Mouse (Mus musculus): ENCODE measurements around the gene Rxfp4.

DNA sequence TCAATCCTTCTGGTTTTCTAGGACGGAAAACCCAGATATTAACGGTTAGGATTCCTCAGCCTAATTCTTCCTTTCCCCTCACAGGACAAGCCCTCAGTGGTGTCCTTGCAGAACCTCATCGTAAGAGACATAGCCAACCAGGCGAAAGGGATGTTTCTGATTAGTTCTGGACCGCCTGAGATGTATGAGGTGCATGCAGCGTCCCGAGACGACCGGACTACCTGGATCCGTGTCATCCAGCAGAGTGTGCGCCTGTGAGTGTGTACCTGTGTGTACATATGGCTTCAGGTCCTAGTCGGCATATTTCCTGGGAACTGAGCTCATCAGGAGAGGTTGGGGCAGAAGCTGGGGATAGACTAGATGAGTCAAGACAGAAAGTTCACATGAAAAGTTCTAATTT is 13.7 kb downstream of the Rxfp4 start:
- TF ChIP-seq CTCF (IDR thresholded peaks at IDR 0.05; ENCODE audit: low read depth) (no peak), EP300 (IDR thresholded peaks at IDR 0.05; ENCODE audit: low read depth) (no peak)
